Mouse (Mus musculus): ENCODE measurements around the gene Sox6. TPM values are rescaled to one million over a fixed set of nuclear protein-coding genes. Genes with fewer than 3 reads are reported as not detected.

Gene Sox6
- polyA plus RNA-seq, 1 experiment from 2014 or later = 33.0 TPM

- H3K36me3 ChIP-seq (ENCODE audit: control insufficient read depth, insufficient read depth, low read length) = no peaks in the 10 kb centered on the region
- no peaks in the 10 kb centered on the region for H3K9me3 ChIP-seq (ENCODE audit: control insufficient read depth, low read length)
- no peak overlapping the region for H3K27ac ChIP-seq (ENCODE audit: low read depth)
- peak; percentile 66 for DNase-seq (ENCODE audit: low spot score)
- H3K9ac ChIP-seq (ENCODE audit: low read length) = no peak overlapping the region
- peaks cover 6% of the 10 kb centered on the region for H3K4me1 ChIP-seq (replicated peaks; ENCODE audit: control insufficient read depth, insufficient read depth, low read length)
- no peak overlapping the region for H3K4me3 ChIP-seq (ENCODE audit: low read depth, low read length)
- H3K4me2 ChIP-seq (ENCODE audit: low read length) = 0 out of 2 replicates have a peak overlapping the region, but pooled peaks have one; percentile 2
- H3K27me3 ChIP-seq (replicated peaks; ENCODE audit: control insufficient read depth, insufficient read depth, low read length) = peaks cover 69% of the 10 kb centered on the region
- ATAC-seq (replicated peaks; ENCODE audit: low FRiP score, low TSS enrichment, low read depth) = no peak
- WGBS = 30% methylated on average over 18 of the region's 18 CpGs
These were observed 1.7 kb downstream of the Sox6 start for GRCm38 (mm10) chr7:116036591-116037555.

GRCm38 (mm10) chr7:116035504-116035903 is 3.1 kb downstream of the Sox6 start:
- 54% methylated on average over 4 of the region's 4 CpGs for WGBS
- Histone ChIP-seq H3K4me3 (ENCODE audit: low read depth, low read length) (no peak overlapping the region), H3K27ac (ENCODE audit: low read depth) (no peak overlapping the region), H3K9me3 (ENCODE audit: control insufficient read depth, low read length) (no peaks in the 10 kb centered on the region), H3K4me2 (ENCODE audit: low read length) (no peak overlapping the region), H3K4me1 (replicated peaks; ENCODE audit: control insufficient read depth, insufficient read depth, low read length) (peaks cover 12% of the 10 kb centered on the region), H3K9ac (ENCODE audit: low read length) (no peak overlapping the region), H3K36me3 (ENCODE audit: control insufficient read depth, insufficient read depth, low read length) (no peaks in the 10 kb centered on the region), H3K27me3 (replicated peaks; ENCODE audit: control insufficient read depth, insufficient read depth, low read length) (peaks cover 62% of the 10 kb centered on the region)
- ATAC-seq (replicated peaks; ENCODE audit: low FRiP score, low TSS enrichment, low read depth) = no peak
- DNase-seq (ENCODE audit: low spot score) = no peak

DNA sequence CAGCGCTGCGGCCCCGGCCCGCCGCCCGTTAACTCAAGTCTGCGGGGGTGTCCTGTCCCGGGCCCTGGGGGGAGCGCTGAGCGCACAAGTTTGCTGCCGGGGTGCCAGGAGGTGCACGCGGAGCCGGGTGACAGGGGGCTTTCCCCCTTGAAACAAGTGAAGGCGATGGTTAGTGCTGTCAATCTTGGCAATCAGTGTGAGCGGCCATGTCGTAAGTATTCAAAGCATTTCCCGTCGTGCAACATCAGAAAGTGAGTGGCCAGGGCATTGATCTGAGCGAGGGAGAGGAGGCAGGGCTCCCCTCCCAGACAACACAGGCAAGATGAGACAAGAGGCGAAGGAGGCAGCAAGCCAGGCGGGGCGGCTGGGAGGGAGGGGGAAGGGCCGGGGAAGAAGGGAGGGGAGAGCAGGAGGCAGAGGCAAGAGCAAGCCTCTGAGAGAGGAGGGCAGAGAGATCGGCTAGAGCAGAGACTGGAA is 4.3 kb downstream of the Sox6 start:
- no peaks in the 10 kb centered on the region for H3K36me3 ChIP-seq (ENCODE audit: control insufficient read depth, insufficient read depth, low read length)
- no peaks in the 10 kb centered on the region for H3K9me3 ChIP-seq (ENCODE audit: control insufficient read depth, low read length)
- no peak for ATAC-seq (replicated peaks; ENCODE audit: low FRiP score, low TSS enrichment, low read depth)
- H3K9ac ChIP-seq (ENCODE audit: low read length) = peak overlapping the region; percentile 55
- peaks cover 9% of the 10 kb centered on the region for H3K4me1 ChIP-seq (replicated peaks; ENCODE audit: control insufficient read depth, insufficient read depth, low read length)
- H3K4me3 ChIP-seq (ENCODE audit: low read depth, low read length) = peak overlapping the region; percentile 57
- no peak for DNase-seq (ENCODE audit: low spot score)
- under 1% methylated on average over 25 of the region's 25 CpGs for WGBS
- H3K27me3 ChIP-seq (replicated peaks; ENCODE audit: control insufficient read depth, insufficient read depth, low read length) = peaks cover 57% of the 10 kb centered on the region
- peak overlapping the region; percentile 96 for H3K4me2 ChIP-seq (ENCODE audit: low read length)
- peak overlapping the region; percentile 54; the same call in 1 of the 2 replicates for H3K27ac ChIP-seq (ENCODE audit: low read depth)

DNA sequence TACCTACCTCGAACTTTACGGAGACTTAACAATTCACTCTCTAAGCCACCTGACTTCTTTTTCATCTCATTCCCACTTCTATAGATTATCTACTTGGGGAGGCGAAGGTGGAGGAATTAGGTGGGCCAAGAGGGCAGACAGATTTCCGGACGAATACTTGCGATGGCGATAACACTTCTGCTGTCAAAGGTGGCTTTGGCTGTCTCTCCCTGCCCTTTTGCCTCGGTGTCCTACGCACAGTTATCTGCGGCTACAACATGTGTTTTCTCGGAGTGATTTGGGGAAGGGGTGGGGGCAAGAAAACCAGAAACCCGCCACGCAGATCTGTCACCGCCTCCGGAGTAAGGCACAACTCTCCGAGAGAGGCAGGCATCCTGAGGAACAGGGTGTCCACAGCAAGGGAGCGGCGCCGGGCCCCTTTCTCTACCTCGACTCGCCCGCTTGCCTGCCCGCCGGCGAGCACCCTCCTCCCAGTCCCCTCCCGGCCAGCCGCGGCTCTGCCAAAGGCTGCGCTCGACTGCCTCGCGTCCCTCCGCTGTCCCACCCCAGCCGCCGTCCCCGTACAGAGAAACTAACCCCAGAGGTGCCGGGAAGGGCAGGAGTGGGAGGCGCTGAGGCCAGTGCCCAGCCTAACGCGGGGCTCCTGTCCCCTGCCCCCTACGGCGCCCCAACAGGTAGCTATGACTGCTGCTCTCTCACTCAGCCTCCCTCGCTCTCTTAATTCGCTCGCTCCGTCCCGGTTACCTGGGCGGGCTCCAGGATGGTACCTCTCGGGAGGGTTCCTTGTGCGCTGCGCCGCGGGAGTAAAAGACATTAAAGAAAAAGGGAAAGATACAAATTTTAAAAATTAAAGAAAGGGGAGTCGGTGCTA is 5.0 kb downstream of the Sox6 start:
- peak; percentile 52; the same call in 1 of the 2 replicates for ATAC-seq (replicated peaks; ENCODE audit: low FRiP score, low TSS enrichment, low read depth)
- under 1% methylated on average over 54 of the region's 54 CpGs for WGBS
- Histone ChIP-seq H3K27me3 (replicated peaks; ENCODE audit: control insufficient read depth, insufficient read depth, low read length) (peaks cover 50% of the 10 kb centered on the region), H3K9me3 (ENCODE audit: control insufficient read depth, low read length) (no peaks in the 10 kb centered on the region), H3K27ac (ENCODE audit: low read depth) (peak overlapping the region; percentile 54), H3K4me1 (replicated peaks; ENCODE audit: control insufficient read depth, insufficient read depth, low read length) (0 out of 2 replicates have a peak, but pooled peaks cover 6% of the 10 kb centered on the region), H3K36me3 (ENCODE audit: control insufficient read depth, insufficient read depth, low read length) (no peaks in the 10 kb centered on the region), H3K4me2 (ENCODE audit: low read length) (peak overlapping the region; percentile 96), H3K4me3 (ENCODE audit: low read depth, low read length) (peak overlapping the region; percentile 57), H3K9ac (ENCODE audit: low read length) (peak overlapping the region; percentile 55)
- peak; percentile 81 for DNase-seq (ENCODE audit: low spot score)

DNA sequence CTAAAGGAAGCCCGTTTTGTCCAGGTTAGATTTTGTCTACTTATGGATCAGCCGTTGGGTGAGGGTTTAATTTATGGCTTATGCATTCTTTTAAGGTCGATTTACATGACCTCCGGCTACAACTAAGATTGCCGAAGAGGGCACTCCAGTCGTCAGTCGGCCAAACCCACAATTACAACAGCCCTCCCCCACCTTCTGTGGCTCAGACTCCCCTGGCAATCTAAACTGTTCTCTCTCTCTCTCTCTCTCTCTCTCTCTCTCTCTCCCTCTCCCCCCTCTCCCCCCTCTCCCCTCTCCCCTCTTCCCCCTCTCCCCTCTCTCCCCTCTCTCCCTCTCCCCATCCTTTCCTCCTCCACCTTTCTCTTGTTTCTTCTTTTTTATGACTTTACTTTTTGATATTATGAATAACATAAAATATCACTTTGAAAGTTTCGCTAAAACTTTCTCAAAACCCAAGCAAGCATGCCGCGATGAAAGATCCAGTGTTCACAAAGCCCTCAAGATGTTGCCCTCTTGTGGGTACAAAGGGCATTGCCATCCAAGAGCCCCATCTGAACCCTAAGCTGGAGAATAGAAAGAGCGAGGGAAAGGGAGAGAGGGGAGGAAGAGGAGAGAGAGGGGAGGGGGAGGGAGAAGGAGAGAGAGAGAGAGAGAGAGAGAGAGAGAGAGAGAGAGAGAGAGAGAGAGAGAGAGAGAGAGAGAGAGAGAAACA is 5.8 kb downstream of the Sox6 start:
- peaks cover 41% of the 10 kb centered on the region for H3K27me3 ChIP-seq (replicated peaks; ENCODE audit: control insufficient read depth, insufficient read depth, low read length)
- peak overlapping the region; percentile 57 for H3K4me3 ChIP-seq (ENCODE audit: low read depth, low read length)
- DNase-seq (ENCODE audit: low spot score) (peak; percentile 79), ATAC-seq (replicated peaks; ENCODE audit: low FRiP score, low TSS enrichment, low read depth) (peak; percentile 22; the same call in 1 of the 2 replicates)
- peak overlapping the region; percentile 73 for H3K9ac ChIP-seq (ENCODE audit: low read length)
- no peaks in the 10 kb centered on the region for H3K36me3 ChIP-seq (ENCODE audit: control insufficient read depth, insufficient read depth, low read length)
- whole genome bisulfite sequencing = 0% methylated on average over 11 of the region's 11 CpGs
- 0 out of 2 replicates have a peak, but pooled peaks cover 6% of the 10 kb centered on the region for H3K4me1 ChIP-seq (replicated peaks; ENCODE audit: control insufficient read depth, insufficient read depth, low read length)
- peak overlapping the region; percentile 96 for H3K4me2 ChIP-seq (ENCODE audit: low read length)
- peak overlapping the region; percentile 68; the same call in 1 of the 2 replicates for H3K27ac ChIP-seq (ENCODE audit: low read depth)
- H3K9me3 ChIP-seq (ENCODE audit: control insufficient read depth, low read length) = no peaks in the 10 kb centered on the region

GRCm38 (mm10) chr7:116031718-116032595 is 6.6 kb downstream of the Sox6 start:
- Histone ChIP-seq H3K4me3 (ENCODE audit: low read depth, low read length) (peak overlapping the region; percentile 57), H3K27me3 (replicated peaks; ENCODE audit: control insufficient read depth, insufficient read depth, low read length) (peaks cover 34% of the 10 kb centered on the region), H3K36me3 (ENCODE audit: control insufficient read depth, insufficient read depth, low read length) (no peaks in the 10 kb centered on the region), H3K27ac (ENCODE audit: low read depth) (peak overlapping the region; percentile 68), H3K9ac (ENCODE audit: low read length) (peak overlapping the region; percentile 73), H3K9me3 (ENCODE audit: control insufficient read depth, low read length) (no peaks in the 10 kb centered on the region), H3K4me1 (replicated peaks; ENCODE audit: control insufficient read depth, insufficient read depth, low read length) (0 out of 2 replicates have a peak, but pooled peaks cover 6% of the 10 kb centered on the region), H3K4me2 (ENCODE audit: low read length) (peak overlapping the region; percentile 96)
- peak; percentile 88 for DNase-seq (ENCODE audit: low spot score)
- under 1% methylated on average over 65 of the region's 65 CpGs for WGBS
- peak; percentile 48 for ATAC-seq (replicated peaks; ENCODE audit: low FRiP score, low TSS enrichment, low read depth)

DNA sequence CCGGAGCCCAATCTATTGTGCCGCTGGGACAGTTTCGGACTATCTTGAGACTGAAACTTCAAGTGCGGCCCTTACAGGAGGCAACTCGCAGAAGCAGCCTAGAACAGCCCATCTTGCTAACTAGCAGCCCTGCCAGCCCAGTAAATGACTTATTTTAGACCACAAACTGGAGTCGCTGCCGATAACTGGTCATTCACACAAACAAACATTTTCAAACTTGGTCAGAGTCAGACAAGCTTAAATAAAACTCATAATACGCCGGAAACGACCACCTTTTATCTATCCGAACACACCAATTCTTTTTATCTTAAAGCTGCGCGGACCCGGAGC is 7.2 kb downstream of the Sox6 start:
- Histone ChIP-seq H3K4me1 (replicated peaks; ENCODE audit: control insufficient read depth, insufficient read depth, low read length) (0 out of 2 replicates have a peak, but pooled peaks cover 6% of the 10 kb centered on the region), H3K9ac (ENCODE audit: low read length) (peak overlapping the region; percentile 73), H3K27ac (ENCODE audit: low read depth) (peak overlapping the region; percentile 68), H3K27me3 (replicated peaks; ENCODE audit: control insufficient read depth, insufficient read depth, low read length) (peaks cover 28% of the 10 kb centered on the region), H3K36me3 (ENCODE audit: control insufficient read depth, insufficient read depth, low read length) (no peaks in the 10 kb centered on the region), H3K9me3 (ENCODE audit: control insufficient read depth, low read length) (no peaks in the 10 kb centered on the region), H3K4me2 (ENCODE audit: low read length) (peak overlapping the region; percentile 96), H3K4me3 (ENCODE audit: low read depth, low read length) (peak overlapping the region; percentile 57)
- DNase-seq (ENCODE audit: low spot score) (no peak), ATAC-seq (replicated peaks; ENCODE audit: low FRiP score, low TSS enrichment, low read depth) (no peak)
- WGBS = under 1% methylated on average over 14 of the region's 14 CpGs

Measured in intestine, embryonic 14.5 days (tissue).